Mouse (Mus musculus) intestine, postnatal 0 days (tissue): ENCODE measurements around the gene Polr2e. TPM values are rescaled to one million over a fixed set of nuclear protein-coding genes. Genes with fewer than 3 reads are reported as not detected.

ENCODE experiments used
- ATAC-seq: fragments of 200-750 bp; cut with Nextera tagmentation; 2 replicates; pipeline ENCODE4 v1.8.0; 2017; ENCODE audit warnings: mild to moderate bottlenecking, moderate TSS enrichment, moderate library complexity
- H3K27ac ChIP-seq: fragments of 300-500 bp; sonication (generic); 2 replicates; pipeline ENCODE4 v1.5.1; 2014; ENCODE audit warnings: mild to moderate bottlenecking, low read depth, low read length, moderate library complexity
- H3K27me3 ChIP-seq: fragments of 300-500 bp; sonication (generic); replicated peaks from 2 replicates; pipeline ENCODE4 v1.6.1; 2014; ENCODE audit warnings: low read length, mixed read lengths; ENCODE audit not compliant: control insufficient read depth, insufficient read depth
- H3K36me3 ChIP-seq: fragments of 300-500 bp; sonication (generic); 2 replicates; pipeline ENCODE4 v1.6.1; 2014; ENCODE audit warnings: mild to moderate bottlenecking, moderate library complexity; ENCODE audit not compliant: control insufficient read depth, insufficient read depth
- H3K4me1 ChIP-seq: fragments of 300-500 bp; sonication (generic); replicated peaks from 2 replicates; pipeline ENCODE4 v1.6.1; 2014; ENCODE audit warnings: antibody characterized with exemption, low read length, mixed read lengths; ENCODE audit not compliant: control insufficient read depth, insufficient read depth
- H3K4me2 ChIP-seq: fragments of 300-500 bp; sonication (generic); replicated peaks from 2 replicates; pipeline ENCODE4 v1.6.1; 2014; ENCODE audit warnings: low read depth, mild to moderate bottlenecking, moderate library complexity
- H3K4me3 ChIP-seq: fragments of 300-500 bp; sonication (generic); 2 replicates; pipeline ENCODE4 v1.5.1; 2014; ENCODE audit warnings: low read depth, low read length
- H3K9ac ChIP-seq: fragments of 300-500 bp; sonication (generic); 2 replicates; pipeline ENCODE4 v1.6.1; 2014; ENCODE audit warnings: mild to moderate bottlenecking, low read depth, low read length
- H3K9me3 ChIP-seq: fragments of 300-500 bp; sonication (generic); 2 replicates; pipeline ENCODE4 v1.6.1; 2016; ENCODE audit warnings: mixed run types; ENCODE audit not compliant: control insufficient read depth
- CTCF ChIP-seq: sonication (generic); IDR thresholded peaks from 2 replicates; pipeline ENCODE4 v1.5.1; 2016; ENCODE audit warnings: low read depth, mild to moderate bottlenecking, control low read depth, antibody characterized with exemption, moderate library complexity
- WGBS: fragments of 180-500 bp; shearing (Covaris S2); extraction: QIAGEN DNeasy Blood & Tissue Kit; methylation state at CpG from one replicate; pipeline ENCODE4 v1.1.7; 2014; 5-methylcytosine and 5-hydroxymethylcytosine counted together
- polyA plus RNA-seq: library from polyadenylated mRNA; unstranded; fragments of >200 nt; fragmentation: Nextera tagmentation; extraction: Ambion mirVana; gene quantifications from 2 replicates; pipeline ENCODE4 v1.2.1, GENCODE M21; 2015

Polr2e gene
- polyA plus RNA-seq, 1 experiment from 2014 or later: 98.5 TPM

DNA sequence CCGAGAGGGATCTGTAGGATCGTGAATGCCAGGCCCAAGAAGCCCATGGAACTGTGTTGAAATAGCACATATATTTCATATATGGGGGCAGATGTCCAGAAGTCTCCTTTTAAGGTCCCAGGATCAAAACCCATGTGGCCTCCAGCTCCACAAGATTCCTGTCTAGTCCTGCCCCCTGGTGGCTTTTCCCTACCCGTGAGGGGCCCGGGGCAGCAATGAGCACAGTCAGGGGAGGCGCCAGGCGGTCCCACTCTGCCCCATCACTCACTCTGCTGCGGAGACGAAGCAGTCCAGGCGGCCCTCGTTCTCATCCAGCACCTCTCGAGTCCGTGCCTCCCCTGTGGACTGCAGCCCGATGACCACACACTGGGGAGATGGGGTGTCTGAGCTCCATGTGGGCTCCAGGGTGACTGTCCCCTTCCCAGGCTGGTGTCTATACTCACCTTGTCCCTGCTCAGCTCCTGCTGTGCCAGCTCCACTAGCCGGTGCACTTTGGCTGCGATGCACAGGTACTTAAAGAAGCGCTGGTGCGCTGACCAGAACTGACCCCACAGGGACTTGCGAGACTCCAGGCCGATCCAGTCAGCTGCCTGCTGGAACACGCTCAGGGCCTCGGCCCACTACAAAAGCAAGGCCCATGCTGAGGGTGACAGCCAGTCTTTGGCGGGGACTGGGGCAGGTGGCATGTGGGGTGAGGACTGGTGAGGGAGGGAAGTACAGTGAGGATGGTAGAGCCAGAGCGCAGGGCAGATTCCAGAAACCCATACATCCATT, 24.5 kb upstream of the Polr2e start:
- H3K9ac ChIP-seq: no peak overlapping the region
- peaks cover 91% of the 10 kb centered on the region for H3K36me3 ChIP-seq
- no peak for ATAC-seq
- 79% methylated on average over 23 of the region's 23 CpGs for WGBS
- no peaks in the 10 kb centered on the region for H3K9me3 ChIP-seq
- H3K27me3 ChIP-seq: no peaks in the 10 kb centered on the region
- H3K4me3 ChIP-seq: no peak overlapping the region
- no peak overlapping the region for H3K4me2 ChIP-seq
- no peak overlapping the region for H3K27ac ChIP-seq
- peak; percentile 42 for TF ChIP-seq CTCF
- H3K4me1 ChIP-seq: no peaks in the 10 kb centered on the region

DNA sequence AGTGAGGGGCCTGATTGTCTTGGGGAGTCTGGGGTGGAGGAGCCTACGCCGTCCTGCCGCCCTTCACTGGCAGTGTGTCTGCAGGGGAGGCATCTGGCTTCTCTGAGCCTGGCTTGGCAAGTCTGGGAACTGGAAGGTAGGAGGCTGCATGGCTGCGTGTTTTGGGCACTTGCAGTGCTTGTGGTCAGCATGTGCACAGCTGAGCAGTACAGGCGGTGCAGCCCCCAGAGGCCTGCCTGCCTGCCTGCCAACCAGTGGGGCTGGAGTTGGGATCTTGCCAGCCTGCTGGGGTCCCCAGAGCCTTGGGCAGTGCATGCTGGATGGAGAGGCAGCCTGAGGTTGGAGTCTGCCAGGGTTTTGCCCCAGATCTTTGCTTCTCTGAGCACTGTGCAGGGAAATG, 23.5 kb upstream of the Polr2e start:
- Histone ChIP-seq H3K27ac (no peak overlapping the region), H3K9me3 (no peaks in the 10 kb centered on the region), H3K4me2 (no peak overlapping the region), H3K4me1 (no peaks in the 10 kb centered on the region), H3K36me3 (peaks cover 91% of the 10 kb centered on the region), H3K9ac (no peak overlapping the region), H3K4me3 (no peak overlapping the region), H3K27me3 (no peaks in the 10 kb centered on the region)
- no peak for ATAC-seq
- no peak for TF ChIP-seq CTCF
- 94% methylated on average over 5 of the region's 5 CpGs for WGBS

DNA sequence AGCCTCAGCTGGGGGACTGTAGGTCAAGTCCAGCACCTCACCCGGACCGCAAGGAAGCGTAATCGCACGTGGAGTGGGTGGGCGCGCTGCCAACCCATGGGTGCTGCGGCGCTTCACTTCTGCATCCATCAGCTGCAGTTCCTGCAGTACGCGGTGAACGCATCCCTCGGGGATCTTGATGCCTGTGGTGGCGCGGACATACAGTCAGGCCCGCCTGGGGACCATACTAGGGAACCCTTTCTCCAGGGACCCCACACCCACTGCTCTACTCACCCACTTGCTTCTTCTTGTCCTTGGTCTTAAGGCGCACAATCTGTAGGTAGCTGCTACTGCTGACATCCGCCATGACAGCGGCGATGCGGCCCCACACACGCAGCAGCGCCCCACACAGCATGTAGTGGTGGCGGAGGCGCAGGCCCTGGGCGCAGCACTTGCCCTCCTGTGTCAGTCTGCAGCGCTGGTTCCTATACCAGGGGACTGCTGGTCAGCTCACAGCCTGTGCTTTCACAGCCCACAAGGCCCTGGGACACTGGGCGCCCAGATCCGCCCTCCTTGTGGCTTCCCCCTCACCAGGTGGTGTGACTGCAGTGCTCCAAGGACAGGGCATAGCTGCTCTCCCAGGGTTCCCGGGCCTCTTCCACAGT, 18.2 kb upstream of the Polr2e start:
- H3K27me3 ChIP-seq: no peaks in the 10 kb centered on the region
- no peaks in the 10 kb centered on the region for H3K4me1 ChIP-seq
- 0 out of 2 replicates have a peak overlapping the region, but pooled peaks have one; percentile 13 for H3K9ac ChIP-seq
- ATAC-seq: no peak
- peaks cover 68% of the 10 kb centered on the region for H3K36me3 ChIP-seq
- TF ChIP-seq CTCF: no peak
- H3K9me3 ChIP-seq: no peaks in the 10 kb centered on the region
- WGBS: 80% methylated on average over 30 of the region's 30 CpGs
- peak overlapping the region; percentile 99 for H3K27ac ChIP-seq
- H3K4me2 ChIP-seq: no peak overlapping the region
- H3K4me3 ChIP-seq: no peak overlapping the region

DNA sequence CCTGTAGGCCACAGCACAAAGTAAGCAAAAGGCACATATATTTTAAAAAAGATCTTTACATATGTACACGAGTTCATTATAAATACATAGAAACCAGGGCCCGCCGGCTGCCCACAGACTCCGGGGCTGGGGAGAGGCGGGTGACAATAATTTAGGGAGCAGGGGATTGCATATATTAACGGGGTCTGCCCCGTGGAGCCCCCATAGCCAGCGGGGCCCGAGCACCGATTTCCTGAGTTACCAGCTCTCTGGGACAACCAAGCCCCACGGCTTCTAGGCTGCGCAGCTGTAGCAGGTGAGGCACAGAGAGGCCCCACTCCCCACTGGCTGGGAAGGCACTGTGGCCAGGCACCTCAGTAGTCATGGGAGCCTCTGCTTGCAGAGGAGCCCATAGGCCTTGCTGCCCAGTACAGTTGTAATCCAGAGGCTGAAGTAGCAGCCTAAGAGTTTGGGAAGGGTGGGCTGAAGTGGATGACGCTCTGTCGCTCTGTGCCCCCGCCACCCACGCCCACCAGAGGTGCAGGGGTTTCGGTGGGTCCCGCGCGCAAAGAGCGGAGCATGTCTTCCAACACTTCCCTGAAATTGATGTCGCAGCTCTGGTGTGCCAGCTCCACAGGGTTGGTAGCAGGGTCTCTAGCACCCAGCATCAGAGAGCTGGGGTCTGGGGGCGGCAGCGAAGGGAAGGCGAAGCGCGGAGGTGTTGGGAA, 17.5 kb upstream of the Polr2e start:
- Histone ChIP-seq H3K9me3 (no peaks in the 10 kb centered on the region), H3K9ac (0 out of 2 replicates have a peak overlapping the region, but pooled peaks have one; percentile 13), H3K4me3 (no peak overlapping the region), H3K36me3 (peaks cover 62% of the 10 kb centered on the region), H3K27me3 (no peaks in the 10 kb centered on the region), H3K4me1 (no peaks in the 10 kb centered on the region), H3K4me2 (no peak overlapping the region), H3K27ac (peak overlapping the region; percentile 99)
- 92% methylated on average over 27 of the region's 27 CpGs for WGBS
- no peak for ATAC-seq
- no peak for TF ChIP-seq CTCF

DNA sequence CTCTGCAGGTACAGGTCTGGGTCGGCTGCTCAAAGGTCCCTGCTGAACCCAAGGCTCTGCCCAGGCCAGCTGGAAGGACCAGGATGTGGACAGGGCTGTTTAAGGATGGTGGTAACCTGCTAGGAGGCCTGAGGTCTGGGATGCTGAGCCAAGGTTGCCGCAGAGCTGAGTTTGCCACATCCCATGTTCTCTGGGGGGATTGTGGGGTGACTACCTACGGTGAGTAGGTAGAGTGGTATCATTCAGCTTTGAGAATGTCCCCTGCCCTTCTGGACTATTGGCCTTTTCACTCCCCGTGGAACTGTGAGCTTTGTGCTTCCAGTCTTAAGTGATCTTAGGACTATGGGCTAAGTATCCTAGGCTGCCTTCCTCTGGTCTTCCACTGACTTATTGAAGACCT, 16.9 kb upstream of the Polr2e start:
- Histone ChIP-seq H3K27me3 (no peaks in the 10 kb centered on the region), H3K36me3 (peaks cover 55% of the 10 kb centered on the region), H3K4me1 (no peaks in the 10 kb centered on the region), H3K4me2 (0 out of 2 replicates have a peak overlapping the region, but pooled peaks have one; percentile 80), H3K9ac (no peak overlapping the region), H3K4me3 (no peak overlapping the region), H3K9me3 (no peaks in the 10 kb centered on the region), H3K27ac (peak overlapping the region; percentile 99)
- 72% methylated on average over 4 of the region's 4 CpGs for WGBS
- no peak for ATAC-seq
- TF ChIP-seq CTCF: no peak

DNA sequence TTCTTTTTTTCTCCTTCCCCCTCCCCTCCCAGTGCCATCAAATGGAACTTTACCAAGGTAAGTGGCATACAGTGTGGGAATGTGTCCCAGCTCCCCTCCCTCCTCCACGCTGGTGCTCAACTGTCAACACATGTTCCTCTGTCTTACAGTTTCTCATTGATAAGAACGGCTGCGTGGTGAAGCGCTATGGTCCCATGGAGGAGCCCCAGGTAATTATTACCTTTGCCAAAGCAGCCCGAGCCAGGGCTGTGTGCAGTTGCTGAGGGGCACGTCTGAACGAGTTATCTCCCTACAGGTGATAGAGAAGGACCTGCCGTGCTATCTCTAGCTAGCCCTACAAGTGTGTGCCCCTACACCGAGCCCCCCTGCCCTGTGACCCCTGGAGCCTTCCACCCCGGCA, 16.3 kb upstream of the Polr2e start:
- Histone ChIP-seq H3K9ac (no peak overlapping the region), H3K9me3 (no peaks in the 10 kb centered on the region), H3K4me1 (no peaks in the 10 kb centered on the region), H3K27me3 (no peaks in the 10 kb centered on the region), H3K4me3 (0 out of 2 replicates have a peak overlapping the region, but pooled peaks have one; percentile 71), H3K27ac (peak overlapping the region; percentile 99), H3K4me2 (peak overlapping the region; percentile 80), H3K36me3 (peaks cover 49% of the 10 kb centered on the region)
- ATAC-seq: no peak
- no peak for TF ChIP-seq CTCF
- WGBS: 46% methylated on average over 8 of the region's 10 CpGs
